Mouse (Mus musculus) kidney, adult 2 months (tissue): ENCODE results near the gene Samhd1.

Experiments used
- CTCF ChIP-seq: fragments of 200-500 bp; conservative IDR thresholded peaks from 2 replicates; pipeline ENCODE4 v1.5.1; 2011; ENCODE audit warnings: low read depth, mild to moderate bottlenecking, control low read depth, low read length, moderate library complexity, mixed read lengths; ENCODE audit not compliant: insufficient read depth, insufficient read length
- POLR2A ChIP-seq: fragments of 200-500 bp; IDR thresholded peaks from one replicate; pipeline ENCODE4 v1.6.1; 2011; ENCODE audit warnings: low read depth, low read length, control low read depth

GRCm38 (mm10) chr2:157065879-157066226 lies 69.2 kb downstream of the Samhd1 start:
- no peak for TF ChIP-seq POLR2A
- no peak for TF ChIP-seq CTCF
